Mouse (Mus musculus) 3T3-L1 (cell line): ENCODE results near the gene Gm42715.
A peak's percentile ranks its signal among the peaks of the same experiment; 100 is the strongest.

ENCODE experiments used
- DNase-seq: peaks from one replicate; pipeline ENCODE4 v3.0.0-alpha.2; 2015; ENCODE audit warnings: low read depth, low spot score

The Gm42715 gene

DNA sequence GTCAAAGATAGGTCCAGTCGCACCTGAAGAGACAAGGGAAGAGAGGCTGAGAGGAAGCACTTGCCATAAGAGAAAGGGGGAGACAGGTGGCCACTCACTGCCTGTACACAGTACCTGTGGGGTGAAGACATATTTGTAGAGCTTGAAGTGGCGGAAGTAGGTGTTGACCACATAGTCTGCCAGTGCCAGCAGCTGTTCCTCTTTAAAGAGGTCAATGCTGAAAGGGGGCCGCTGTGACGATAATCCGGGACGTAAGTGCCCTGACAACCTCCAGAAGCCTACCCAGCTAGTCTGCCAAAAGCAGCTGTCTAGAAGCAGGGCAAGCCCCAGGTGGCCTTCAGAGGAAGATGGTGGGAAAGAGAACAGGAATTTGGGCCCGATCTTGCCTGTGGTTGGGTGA lies 65.6 kb downstream of the Gm42715 start:
- DNase-seq: no peak

DNA sequence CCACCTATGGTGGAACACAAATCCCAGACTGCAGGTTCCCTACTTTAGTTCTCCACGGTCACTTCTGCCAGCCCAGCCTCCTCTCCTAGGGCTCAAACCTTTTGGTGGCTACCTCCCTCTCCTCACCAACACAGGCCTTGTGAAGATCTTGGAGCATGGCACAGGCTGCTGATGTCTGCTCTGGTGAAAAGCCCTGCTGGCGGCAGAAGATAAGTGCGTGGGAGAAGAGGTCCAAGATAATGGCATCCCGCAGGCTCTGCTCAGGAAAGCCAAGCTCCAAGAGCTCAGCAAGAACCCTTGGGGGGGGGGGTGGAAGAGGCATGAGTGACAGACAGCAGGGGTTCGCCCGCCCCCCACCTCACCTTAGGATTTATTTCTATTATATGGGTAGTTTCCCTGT lies 66.8 kb downstream of the Gm42715 start:
- DNase-seq: no peak

DNA sequence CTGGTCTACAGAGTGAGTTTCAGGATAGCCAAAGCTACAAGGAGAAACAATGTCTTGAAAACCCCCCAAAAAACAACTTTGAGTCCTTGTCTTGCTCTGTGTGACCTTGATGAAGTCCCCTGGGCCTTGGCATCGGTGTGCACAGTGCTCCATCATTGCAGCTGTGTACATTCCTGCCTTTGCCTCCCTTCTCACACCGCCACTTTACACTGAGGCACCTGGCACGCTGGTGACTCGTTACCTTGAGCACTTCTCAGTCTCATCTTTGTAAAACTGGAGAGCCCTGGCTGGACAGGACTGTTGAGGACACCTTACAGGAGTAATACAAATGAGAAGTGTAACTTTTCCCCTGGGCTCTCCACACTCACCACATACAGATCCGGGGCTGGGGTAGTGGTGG lies 67.8 kb downstream of the Gm42715 start:
- no peak for DNase-seq

DNA sequence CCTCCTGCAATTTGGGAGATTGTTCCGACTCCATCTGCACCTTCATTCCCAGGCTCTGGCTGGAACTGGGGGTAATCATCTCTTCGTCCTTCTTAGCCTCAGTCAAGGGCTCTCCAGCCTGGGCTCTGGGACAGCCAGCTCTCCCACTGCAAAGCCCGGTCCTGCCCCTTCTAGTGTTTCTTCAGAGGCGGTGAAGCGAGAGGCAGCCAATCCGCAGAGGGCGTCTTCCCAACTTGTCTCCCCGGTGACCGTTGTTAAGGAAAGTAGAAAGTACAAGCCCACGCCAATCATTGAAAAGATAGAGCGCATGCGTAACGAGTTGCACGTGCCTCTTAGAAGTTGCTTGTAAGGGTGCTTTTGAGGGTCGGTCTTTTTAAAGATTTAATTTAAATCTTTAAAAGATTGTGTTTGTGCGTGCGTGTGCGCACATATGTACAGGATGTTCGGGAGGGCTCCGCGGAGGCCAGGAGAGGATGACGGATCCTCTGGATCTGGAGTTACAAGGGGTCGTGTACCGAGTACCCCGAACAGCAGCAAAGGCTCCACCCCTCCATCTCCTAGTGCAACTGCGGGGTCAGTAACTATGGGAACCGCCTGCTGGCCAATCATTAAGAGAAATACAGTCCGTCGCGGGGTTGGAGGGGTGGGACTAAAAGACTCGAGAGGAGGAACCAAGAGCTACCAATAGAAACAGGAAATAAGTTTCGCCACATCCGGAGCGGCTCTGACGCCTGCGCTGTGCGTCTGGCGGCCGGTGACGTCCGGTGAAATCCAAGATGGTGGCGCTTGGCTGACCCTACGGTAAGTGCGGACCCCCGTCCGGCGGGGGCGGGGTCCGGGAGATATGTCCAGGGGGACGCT lies 68.9 kb downstream of the Gm42715 start, which contains the start of the genes Ccdc189 and Rnf40:
Ccdc189 (minus strand) TSS at position 585 of the 861 bp plus-strand sequence.
Rnf40 (plus strand) TSS at position 757 of the 861 bp plus-strand sequence.
- peak; percentile 99 for DNase-seq

DNA sequence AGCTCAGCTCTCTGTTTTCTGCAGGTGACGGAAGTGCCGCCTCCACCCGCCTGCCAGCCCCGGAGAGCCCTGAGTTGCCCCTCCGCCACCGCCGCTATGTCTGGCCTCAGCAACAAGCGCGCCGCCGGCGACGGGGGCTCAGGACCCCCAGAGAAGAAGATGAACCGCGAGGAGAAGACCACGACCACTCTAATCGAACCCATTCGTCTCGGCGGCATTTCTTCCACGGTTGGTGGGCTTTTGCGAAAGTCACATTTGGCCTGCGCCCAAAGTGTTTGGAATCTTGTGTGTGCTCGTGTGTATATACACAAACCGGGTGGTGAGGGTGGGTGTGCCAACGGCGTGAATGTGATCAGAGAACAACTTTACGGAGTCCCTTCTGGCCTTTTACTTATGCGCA lies 69.5 kb downstream of the Gm42715 start:
- DNase-seq: no peak

DNA sequence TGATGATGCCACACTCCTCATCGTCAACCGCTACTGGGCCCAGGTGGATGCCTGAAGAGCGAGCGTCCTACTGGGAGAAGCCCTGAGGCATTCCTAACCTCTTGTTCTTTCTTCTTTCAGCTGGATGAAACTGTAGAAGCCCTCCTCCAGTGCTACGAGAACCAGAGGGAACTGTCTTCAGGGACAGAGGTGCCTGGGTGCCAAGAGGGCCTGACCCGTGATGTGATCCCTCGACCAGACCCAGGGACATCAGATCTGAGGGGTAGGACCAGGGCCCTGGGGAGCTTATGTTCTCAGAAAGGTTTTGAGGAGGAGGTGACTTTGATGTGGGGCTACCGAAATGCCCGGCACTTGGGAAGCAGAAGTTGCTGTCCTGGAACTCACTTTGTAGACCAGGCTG lies 70.3 kb downstream of the Gm42715 start:
- DNase-seq: no peak

DNA sequence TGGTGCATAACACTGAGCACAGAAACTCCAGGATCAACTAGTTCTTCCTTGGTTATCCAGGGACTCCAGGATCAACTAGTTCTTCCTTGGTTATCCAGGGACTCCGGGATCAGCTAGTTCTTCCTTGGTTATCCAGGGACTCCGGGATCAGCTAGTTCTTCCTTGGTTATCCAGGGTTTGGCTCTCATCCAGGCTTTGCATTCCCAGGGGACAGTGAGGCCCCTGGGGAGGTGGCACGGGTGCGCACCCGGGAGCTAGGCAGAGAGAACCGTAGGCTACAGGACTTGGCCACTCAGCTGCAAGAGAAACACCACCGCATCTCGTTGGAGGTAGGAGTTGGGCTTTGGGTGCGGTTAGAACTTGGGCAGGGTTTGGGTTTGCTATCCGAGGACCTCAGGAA lies 71.7 kb downstream of the Gm42715 start:
- DNase-seq: no peak

DNA sequence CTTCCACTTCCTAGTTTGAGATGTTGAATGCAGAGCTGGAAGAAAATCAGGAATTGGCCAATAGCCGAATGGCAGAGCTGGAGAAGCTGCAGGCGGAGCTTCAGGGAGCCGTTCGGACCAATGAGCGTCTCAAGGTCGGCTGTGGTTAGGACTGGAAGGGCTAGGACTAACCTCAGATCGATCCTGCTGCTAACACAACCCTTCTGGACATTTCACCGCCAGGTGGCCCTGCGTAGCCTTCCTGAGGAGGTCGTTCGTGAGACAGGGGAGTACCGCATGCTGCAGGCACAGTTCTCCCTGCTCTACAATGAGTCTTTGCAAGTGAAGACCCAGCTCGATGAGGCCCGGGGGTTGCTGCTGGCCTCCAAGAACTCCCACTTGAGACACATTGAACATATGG lies 73.2 kb downstream of the Gm42715 start:
- DNase-seq: no peak

DNA sequence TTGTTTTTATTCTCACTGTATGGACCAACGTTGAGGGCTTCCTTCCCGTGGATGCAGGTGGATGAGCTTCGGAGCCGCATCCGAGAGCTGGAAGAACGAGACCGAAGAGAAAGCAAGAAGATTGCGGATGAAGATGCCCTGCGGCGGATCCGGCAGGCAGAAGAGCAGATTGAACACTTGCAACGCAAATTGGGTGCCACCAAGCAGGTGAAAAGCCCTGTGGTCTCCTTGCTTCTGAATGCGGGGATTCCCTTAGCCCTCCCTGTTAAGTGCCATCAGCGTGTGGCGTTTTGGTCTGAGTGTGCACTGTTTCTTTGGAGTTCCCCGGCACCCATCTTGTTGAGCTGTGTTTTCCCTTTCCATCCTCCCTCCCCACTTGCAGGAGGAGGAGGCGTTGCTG lies 77.4 kb downstream of the Gm42715 start:
- DNase-seq: no peak

DNA sequence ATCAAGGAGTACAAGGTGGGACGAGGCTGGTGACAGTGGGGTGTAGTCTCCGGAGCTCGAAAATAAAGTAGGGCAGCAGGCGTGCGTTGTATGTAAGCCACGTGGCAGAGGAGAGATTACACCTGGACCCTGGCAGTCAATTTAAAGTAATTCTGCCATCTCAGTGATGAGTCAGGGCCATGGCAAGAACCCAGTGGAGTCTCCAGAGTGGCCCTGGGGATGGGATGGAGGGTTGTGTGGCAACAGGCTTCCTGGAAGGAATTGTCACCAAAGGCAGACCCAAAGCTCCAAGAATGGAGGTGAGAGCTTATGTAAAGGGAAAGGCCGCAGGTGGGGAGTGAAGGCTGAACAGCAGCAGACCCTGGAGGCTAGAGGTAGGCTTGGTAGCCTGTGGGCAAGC lies 81.2 kb downstream of the Gm42715 start:
- no peak for DNase-seq

DNA sequence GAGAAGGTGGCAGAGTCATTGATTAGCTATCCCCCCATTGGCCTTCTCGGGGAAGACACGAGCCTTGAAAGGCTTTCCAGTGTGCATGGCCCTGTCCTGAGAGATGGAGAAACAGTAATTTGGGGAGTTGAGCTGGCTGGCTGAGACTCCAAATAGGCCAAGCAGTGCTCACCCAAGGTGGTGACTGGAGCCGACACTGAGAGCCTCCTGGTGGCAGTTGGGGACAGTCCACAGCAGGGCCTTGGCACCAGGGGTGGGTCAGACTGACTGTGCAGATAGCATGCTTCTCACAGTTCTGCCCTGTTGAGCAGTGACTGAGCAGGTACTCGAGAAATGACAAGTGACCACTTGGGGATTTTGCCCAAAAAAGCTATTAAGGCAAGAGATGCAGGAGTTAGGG lies 82.4 kb downstream of the Gm42715 start:
- DNase-seq: no peak

DNA sequence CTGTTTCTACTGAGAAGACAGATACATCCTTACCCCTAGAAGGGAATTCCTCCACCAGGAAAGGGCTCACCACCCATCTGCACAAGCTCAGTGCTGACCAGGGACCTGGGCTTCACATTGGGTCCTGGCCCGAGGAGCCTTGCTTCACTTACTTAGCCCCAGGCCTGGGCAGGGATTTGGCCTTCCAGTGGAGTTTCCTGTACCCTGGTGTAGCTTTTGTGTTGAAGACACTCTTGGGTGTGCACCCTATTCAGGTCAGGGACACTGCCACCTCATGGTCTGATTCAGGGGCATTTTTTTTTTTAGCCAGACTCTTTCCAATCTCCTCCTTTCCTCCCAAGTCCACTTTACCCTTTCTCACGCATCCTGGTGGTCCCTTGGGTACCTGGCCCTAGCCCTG lies 83.5 kb downstream of the Gm42715 start:
- no peak for DNase-seq

DNA sequence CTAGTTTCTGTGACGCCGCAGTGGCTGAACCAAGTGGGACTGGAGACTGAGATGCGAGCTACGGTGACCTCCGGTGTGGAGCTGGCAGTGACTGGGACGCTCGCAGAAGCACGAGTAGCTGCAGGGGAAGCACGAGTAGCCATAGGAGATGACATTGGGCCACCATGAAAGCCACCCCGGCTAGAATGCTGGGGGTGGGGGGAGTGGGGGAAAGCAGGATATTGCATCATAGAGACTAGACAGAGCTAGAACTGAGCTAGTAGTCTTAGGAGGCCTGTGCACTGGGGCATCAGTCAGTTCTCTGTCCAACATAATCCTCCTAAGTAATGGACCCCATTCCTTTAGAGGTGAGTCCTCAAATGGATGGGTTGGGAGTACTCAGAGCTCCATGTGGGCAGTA lies 84.9 kb downstream of the Gm42715 start:
- DNase-seq: no peak

DNA sequence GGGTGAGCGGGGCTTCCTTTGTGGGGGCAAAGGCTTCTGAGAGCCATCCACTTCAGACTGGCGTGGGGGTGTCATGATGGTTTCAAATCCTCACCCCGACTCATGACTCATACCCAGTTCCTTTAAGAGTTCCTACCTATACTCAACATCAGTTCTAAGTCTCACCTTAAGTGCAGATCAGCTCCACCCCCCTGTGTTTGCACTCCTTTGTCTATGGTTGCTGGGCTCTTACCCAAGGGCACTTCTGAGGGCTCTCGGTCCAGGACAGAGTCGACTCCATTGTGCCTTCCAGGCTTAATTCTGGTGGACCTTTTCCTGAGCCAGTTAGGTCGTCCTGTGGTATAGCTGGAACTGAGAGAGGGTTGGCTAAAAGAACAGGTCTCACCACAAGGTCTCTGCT lies 87.8 kb downstream of the Gm42715 start:
- no peak for DNase-seq

DNA sequence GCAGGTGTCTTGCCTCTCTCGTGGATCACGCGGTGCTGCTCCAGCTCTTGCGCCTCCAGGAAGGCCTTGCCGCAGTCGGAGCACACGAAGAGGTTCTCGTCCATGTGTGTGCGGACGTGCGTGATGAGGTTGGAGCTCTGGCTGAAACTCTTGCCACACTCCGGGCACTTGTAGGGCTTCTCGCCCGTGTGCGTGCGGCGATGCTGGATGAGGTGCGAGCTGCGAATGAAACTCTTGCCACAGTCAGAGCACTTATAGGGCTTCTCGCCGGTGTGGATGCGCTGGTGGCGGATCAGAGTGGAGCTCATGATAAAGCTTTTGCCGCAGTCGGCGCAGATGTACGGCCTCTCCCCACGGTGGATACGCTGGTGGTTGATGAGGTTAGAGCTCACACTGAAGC lies 91.6 kb downstream of the Gm42715 start:
- no peak for DNase-seq

DNA sequence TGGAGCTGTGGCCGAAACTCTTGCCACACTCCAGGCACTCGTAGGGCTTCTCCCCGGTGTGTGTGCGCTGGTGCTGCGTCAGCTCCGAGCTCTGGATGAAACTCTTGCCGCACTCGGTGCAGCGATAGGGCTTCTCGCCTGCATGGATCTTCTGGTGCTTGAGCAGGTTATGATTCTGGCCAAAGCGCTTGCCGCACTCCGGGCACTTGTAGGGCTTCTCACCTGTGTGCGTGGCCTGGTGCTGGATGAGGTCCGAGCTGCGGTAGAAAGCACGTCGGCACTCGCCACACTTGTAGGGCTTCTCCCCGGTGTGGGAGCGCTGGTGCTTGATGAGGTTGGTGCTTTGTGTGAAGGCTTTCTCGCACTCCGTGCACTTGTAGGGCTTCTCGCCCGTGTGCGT lies 92.2 kb downstream of the Gm42715 start:
- DNase-seq: no peak

DNA sequence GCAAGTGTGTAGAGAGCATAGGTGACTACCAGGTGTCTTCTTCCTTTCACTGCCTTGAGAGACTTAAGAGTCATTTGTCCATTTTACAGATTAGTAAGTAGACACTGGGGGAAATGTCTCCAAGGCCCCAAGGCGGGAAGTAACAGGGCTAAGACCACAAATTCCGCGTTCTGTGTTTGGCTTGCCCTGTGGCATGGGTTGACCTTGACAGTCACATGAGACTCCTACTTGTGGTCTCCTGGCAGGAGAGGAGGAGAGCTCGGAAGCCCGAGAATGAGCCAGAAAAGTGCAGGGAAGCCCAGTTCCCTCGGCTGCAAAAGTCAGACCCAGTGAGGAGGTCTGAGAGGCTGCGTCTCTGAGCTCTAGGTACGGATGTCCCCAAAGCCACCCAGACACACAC lies 94.1 kb downstream of the Gm42715 start:
- no peak for DNase-seq

DNA sequence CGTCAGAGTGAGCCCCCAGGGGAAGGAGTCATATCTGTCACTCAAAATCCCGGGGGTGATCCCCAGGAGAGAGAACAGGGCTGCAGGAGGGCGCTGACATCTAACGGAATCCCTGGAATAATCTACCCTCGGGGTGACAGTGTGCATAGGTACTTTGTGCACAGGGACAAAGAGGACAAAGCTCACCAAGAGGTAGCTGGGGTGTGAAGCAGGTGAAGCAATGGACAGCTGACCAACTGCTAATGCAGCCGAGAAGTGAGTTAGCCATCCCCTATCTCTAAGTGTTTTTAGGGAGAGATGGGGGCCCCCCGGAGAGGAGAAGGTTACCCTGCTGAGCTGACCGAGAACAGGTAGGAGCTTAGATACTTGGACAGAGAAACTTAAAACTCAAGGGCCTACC lies 94.7 kb downstream of the Gm42715 start:
- DNase-seq: no peak

DNA sequence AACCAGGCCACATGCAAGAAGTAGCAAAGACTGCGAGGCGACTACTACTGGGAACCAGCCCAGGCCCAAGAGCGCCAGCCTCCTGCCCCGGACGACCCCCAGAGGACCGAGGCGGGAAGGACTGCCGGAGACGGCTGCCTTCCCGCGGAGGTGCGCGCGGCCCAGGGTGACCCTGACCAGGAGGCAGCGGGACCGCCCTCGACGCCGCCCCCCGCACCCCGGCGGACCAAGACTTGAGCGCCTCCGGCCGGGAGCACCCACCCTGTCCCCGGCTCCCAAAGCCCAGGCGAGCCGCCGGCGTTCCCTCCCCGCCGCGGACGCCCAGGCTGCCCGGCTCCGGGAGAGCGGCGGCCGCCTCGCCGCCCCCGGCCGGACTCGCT lies 95.1 kb downstream of the Gm42715 start:
- DNase-seq: peak; percentile 36

DNA sequence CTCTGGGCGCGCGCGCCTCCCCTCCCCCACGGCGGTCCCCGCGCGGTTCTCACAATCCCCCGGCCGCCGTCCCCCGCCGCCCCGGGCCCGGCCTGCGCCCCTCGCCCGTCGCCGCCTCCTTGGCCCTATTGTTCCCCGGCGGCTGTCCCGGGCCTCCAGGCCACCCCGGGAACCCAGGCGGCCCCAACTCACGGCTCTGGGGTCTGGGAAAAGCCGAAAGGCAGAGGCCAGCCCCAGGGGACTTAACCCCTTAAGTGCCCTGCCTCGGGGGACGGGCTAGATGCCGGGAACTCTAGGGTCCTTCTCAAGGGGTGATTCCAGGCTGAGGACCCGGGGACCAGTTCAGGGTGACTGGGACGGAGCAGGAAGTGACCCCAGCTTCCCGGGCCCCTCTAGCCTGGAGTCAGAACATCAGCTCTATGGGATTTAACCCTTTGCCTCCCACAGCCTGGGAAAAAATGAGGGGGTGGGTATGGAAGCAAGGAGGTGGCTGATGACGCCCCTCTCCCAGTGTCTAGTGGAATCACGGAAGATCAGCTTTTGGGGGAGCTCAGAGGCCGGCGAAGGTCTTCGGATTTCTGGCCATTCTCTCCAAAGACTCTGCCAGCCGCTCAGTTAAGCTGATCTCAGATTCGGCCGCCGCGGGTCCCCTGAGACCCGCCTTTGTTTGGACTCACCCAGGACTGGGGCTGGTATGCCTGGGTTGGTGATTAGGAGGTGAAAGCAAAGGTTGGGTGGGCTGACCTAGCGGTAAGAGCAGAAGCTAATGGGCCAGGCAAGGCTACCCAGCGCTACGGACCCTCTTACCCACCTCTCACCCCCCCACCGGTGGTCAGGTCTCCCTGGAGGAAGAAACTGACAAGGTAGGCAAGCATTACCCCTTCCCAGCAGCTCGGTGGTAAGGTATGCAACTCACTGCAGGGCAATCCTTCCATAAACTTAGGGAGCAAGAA lies 95.8 kb downstream of the Gm42715 start, which contains the start of gene Zfp629:
Zfp629 (minus strand) TSS at position 907 of the 953 bp plus-strand sequence.
- peak; percentile 60 for DNase-seq

DNA sequence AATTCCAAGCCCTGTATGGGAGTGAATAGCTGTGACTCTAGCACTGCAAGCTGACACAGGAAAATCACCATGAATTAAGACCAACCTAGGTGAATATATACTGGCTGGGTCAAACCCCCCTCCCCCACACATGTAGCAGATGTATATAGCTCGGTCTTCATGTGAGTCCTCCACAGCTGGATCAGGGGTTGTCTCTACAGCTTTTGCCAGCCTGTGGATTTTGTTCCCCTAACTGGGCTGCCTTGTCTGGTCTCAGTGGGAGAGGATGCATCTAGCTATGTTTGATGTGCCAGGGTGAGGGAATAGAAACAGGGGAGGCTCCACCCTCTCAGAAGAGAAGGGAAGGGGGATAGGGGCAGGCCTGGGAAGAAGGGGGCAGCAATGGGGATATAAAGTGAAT lies 97.0 kb downstream of the Gm42715 start:
- DNase-seq: no peak
